Mouse (Mus musculus) embryonic facial prominence, embryonic 12.5 days (tissue): Measurements from ENCODE around the gene Plcb4. TPM values are rescaled to one million over a fixed set of nuclear protein-coding genes. Genes with fewer than 3 reads are reported as not detected.

Experiments
- ATAC-seq: fragments of 200-750 bp; cut with Nextera tagmentation; 2 replicates; pipeline ENCODE4 v1.8.0; 2017; ENCODE audit not compliant: insufficient number of reproducible peaks, insufficient read depth, low FRiP score, low TSS enrichment
- H3K27ac ChIP-seq: fragments of 300-500 bp; sonication (generic); 2 replicates; pipeline ENCODE4 v1.5.1; 2016; ENCODE audit warnings: mild to moderate bottlenecking
- H3K27me3 ChIP-seq: fragments of 300-500 bp; sonication (generic); 2 replicates; pipeline ENCODE4 v1.6.1; 2016; ENCODE audit warnings: mild to moderate bottlenecking, moderate library complexity
- H3K36me3 ChIP-seq: fragments of 300-500 bp; sonication (generic); 2 replicates; pipeline ENCODE4 v1.6.1; 2016; ENCODE audit warnings: mild to moderate bottlenecking
- H3K4me1 ChIP-seq: fragments of 300-500 bp; sonication (generic); 2 replicates; pipeline ENCODE4 v1.6.1; 2016
- H3K4me2 ChIP-seq: fragments of 300-500 bp; sonication (generic); replicated peaks from 2 replicates; pipeline ENCODE4 v1.6.1; 2016; ENCODE audit warnings: mild to moderate bottlenecking, moderate library complexity
- H3K4me3 ChIP-seq: fragments of 300-500 bp; sonication (generic); 2 replicates; pipeline ENCODE4 v1.5.1; 2016; ENCODE audit warnings: mild to moderate bottlenecking
- H3K9ac ChIP-seq: fragments of 300-500 bp; sonication (generic); 2 replicates; pipeline ENCODE4 v1.6.1; 2016; ENCODE audit warnings: mild to moderate bottlenecking, moderate library complexity
- H3K9me3 ChIP-seq: fragments of 300-500 bp; sonication (generic); 2 replicates; pipeline ENCODE4 v1.6.1; 2016; ENCODE audit warnings: mild to moderate bottlenecking, moderate library complexity
- WGBS: fragments of 180-500 bp; shearing (Covaris S2); methylation state at CpG from one replicate; pipeline ENCODE4 v1.1.7; 2016; 5-methylcytosine and 5-hydroxymethylcytosine counted together
- polyA plus RNA-seq: library from polyadenylated mRNA; unstranded; fragments of >200 nt; fragmentation: Nextera tagmentation; extraction: Ambion mirVana; gene quantifications from 2 replicates; pipeline ENCODE4 v1.2.1, GENCODE M21; 2016

The Plcb4 gene
- polyA plus RNA-seq, 1 experiment from 2014 or later: 18.7 TPM

- no peaks in the 10 kb centered on the region for H3K9me3 ChIP-seq
- no peak overlapping the region for H3K9ac ChIP-seq
- H3K4me3 ChIP-seq: no peak overlapping the region
- no peak overlapping the region for H3K27ac ChIP-seq
- H3K27me3 ChIP-seq: no peaks in the 10 kb centered on the region
- no peak for ATAC-seq
- no peaks in the 10 kb centered on the region for H3K36me3 ChIP-seq
- H3K4me2 ChIP-seq: no peak overlapping the region
- WGBS: 75% methylated on average over 6 of the region's 6 CpGs
- peaks cover 22% of the 10 kb centered on the region for H3K4me1 ChIP-seq
These were observed 141.6 kb downstream of the Plcb4 start for GRCm38 (mm10) chr2:135800385-135800784.

GRCm38 (mm10) chr2:135802878-135803450, 144.2 kb downstream of the Plcb4 start:
- Histone ChIP-seq H3K4me3 (no peak overlapping the region), H3K27me3 (no peaks in the 10 kb centered on the region), H3K27ac (no peak overlapping the region), H3K4me1 (peaks cover 10% of the 10 kb centered on the region), H3K9me3 (no peaks in the 10 kb centered on the region), H3K36me3 (no peaks in the 10 kb centered on the region), H3K4me2 (no peak overlapping the region), H3K9ac (no peak overlapping the region)
- ATAC-seq: no peak
- 84% methylated on average over 9 of the region's 9 CpGs for WGBS

- Histone ChIP-seq H3K9ac (no peak overlapping the region), H3K27ac (no peak overlapping the region), H3K4me2 (no peak overlapping the region), H3K9me3 (no peaks in the 10 kb centered on the region), H3K4me1 (no peaks in the 10 kb centered on the region), H3K4me3 (no peak overlapping the region), H3K27me3 (no peaks in the 10 kb centered on the region), H3K36me3 (no peaks in the 10 kb centered on the region)
- WGBS: 87% methylated on average over 15 of the region's 15 CpGs
- no peak for ATAC-seq
These were observed 147.2 kb downstream of the Plcb4 start for GRCm38 (mm10) chr2:135805748-135806685.

- H3K4me2 ChIP-seq: no peak overlapping the region
- H3K27me3 ChIP-seq: no peaks in the 10 kb centered on the region
- H3K4me3 ChIP-seq: no peak overlapping the region
- ATAC-seq: no peak
- H3K27ac ChIP-seq: no peak overlapping the region
- H3K9ac ChIP-seq: no peak overlapping the region
- 85% methylated on average over 4 of the region's 4 CpGs for WGBS
- no peaks in the 10 kb centered on the region for H3K4me1 ChIP-seq
- H3K9me3 ChIP-seq: no peaks in the 10 kb centered on the region
- H3K36me3 ChIP-seq: no peaks in the 10 kb centered on the region
These were observed 149.5 kb downstream of the Plcb4 start for GRCm38 (mm10) chr2:135808342-135808741.

- no peak overlapping the region for H3K4me3 ChIP-seq
- no peaks in the 10 kb centered on the region for H3K4me1 ChIP-seq
- no peak overlapping the region for H3K9ac ChIP-seq
- no peaks in the 10 kb centered on the region for H3K27me3 ChIP-seq
- 64% methylated on average over 6 of the region's 6 CpGs for WGBS
- H3K4me2 ChIP-seq: no peak overlapping the region
- no peak for ATAC-seq
- H3K36me3 ChIP-seq: no peaks in the 10 kb centered on the region
- H3K27ac ChIP-seq: no peak overlapping the region
- H3K9me3 ChIP-seq: no peaks in the 10 kb centered on the region
These were observed 152.0 kb downstream of the Plcb4 start for GRCm38 (mm10) chr2:135810841-135811240.

- WGBS: 52% methylated on average over 5 of the region's 5 CpGs
- H3K9me3 ChIP-seq: no peaks in the 10 kb centered on the region
- H3K4me1 ChIP-seq: no peaks in the 10 kb centered on the region
- H3K27me3 ChIP-seq: no peaks in the 10 kb centered on the region
- no peaks in the 10 kb centered on the region for H3K36me3 ChIP-seq
- H3K9ac ChIP-seq: no peak overlapping the region
- no peak overlapping the region for H3K4me2 ChIP-seq
- H3K27ac ChIP-seq: no peak overlapping the region
- H3K4me3 ChIP-seq: no peak overlapping the region
- no peak for ATAC-seq
These were observed 152.8 kb downstream of the Plcb4 start for GRCm38 (mm10) chr2:135811453-135812101.

GRCm38 (mm10) chr2:135812701-135813246, 154.0 kb downstream of the Plcb4 start:
- Histone ChIP-seq H3K9me3 (no peaks in the 10 kb centered on the region), H3K4me3 (no peak overlapping the region), H3K36me3 (no peaks in the 10 kb centered on the region), H3K4me1 (no peaks in the 10 kb centered on the region), H3K9ac (no peak overlapping the region), H3K27ac (no peak overlapping the region), H3K27me3 (no peaks in the 10 kb centered on the region), H3K4me2 (no peak overlapping the region)
- ATAC-seq: no peak
- 88% methylated on average over 8 of the region's 8 CpGs for WGBS

GRCm38 (mm10) chr2:135820691-135821090, 161.9 kb downstream of the Plcb4 start:
- H3K36me3 ChIP-seq: no peaks in the 10 kb centered on the region
- no peaks in the 10 kb centered on the region for H3K9me3 ChIP-seq
- no peaks in the 10 kb centered on the region for H3K4me1 ChIP-seq
- H3K4me3 ChIP-seq: no peak overlapping the region
- no peak for ATAC-seq
- H3K27me3 ChIP-seq: no peaks in the 10 kb centered on the region
- no peak overlapping the region for H3K9ac ChIP-seq
- no peak overlapping the region for H3K27ac ChIP-seq
- H3K4me2 ChIP-seq: no peak overlapping the region
- 59% methylated on average over 2 of the region's 2 CpGs for WGBS

- ATAC-seq: no peak
- Histone ChIP-seq H3K4me2 (no peak overlapping the region), H3K4me3 (no peak overlapping the region), H3K9me3 (no peaks in the 10 kb centered on the region), H3K4me1 (no peaks in the 10 kb centered on the region), H3K27me3 (no peaks in the 10 kb centered on the region), H3K36me3 (no peaks in the 10 kb centered on the region), H3K27ac (no peak overlapping the region), H3K9ac (no peak overlapping the region)
- 93% methylated on average over 1 of the region's 1 CpGs for WGBS
These were observed 164.9 kb downstream of the Plcb4 start for GRCm38 (mm10) chr2:135823690-135824089.

- H3K4me1 ChIP-seq: no peaks in the 10 kb centered on the region
- ATAC-seq: no peak
These were observed 165.9 kb downstream of the Plcb4 start for GRCm38 (mm10) chr2:135824757-135825156.

GRCm38 (mm10) chr2:135825645-135826044, 166.8 kb downstream of the Plcb4 start:
- Histone ChIP-seq H3K9me3 (no peaks in the 10 kb centered on the region), H3K27ac (no peak overlapping the region), H3K36me3 (no peaks in the 10 kb centered on the region), H3K9ac (no peak overlapping the region), H3K27me3 (no peaks in the 10 kb centered on the region), H3K4me2 (no peak overlapping the region), H3K4me3 (no peak overlapping the region), H3K4me1 (no peaks in the 10 kb centered on the region)
- no peak for ATAC-seq
- WGBS: 86% methylated on average over 2 of the region's 2 CpGs

More at GRCm38 (mm10) chr2:135824757-135825156, 165.9 kb downstream of the Plcb4 start:
- no peak overlapping the region for H3K9ac ChIP-seq
- H3K4me2 ChIP-seq: no peak overlapping the region
- no peaks in the 10 kb centered on the region for H3K36me3 ChIP-seq
- 86% methylated on average over 1 of the region's 1 CpGs for WGBS
- H3K4me3 ChIP-seq: no peak overlapping the region
- no peaks in the 10 kb centered on the region for H3K27me3 ChIP-seq
- no peak overlapping the region for H3K27ac ChIP-seq
- H3K9me3 ChIP-seq: no peaks in the 10 kb centered on the region
